Mouse (Mus musculus) ES-E14 (cell line): ENCODE measurements around the gene Gm14226. TPM values are rescaled to one million over a fixed set of nuclear protein-coding genes. Genes with fewer than 3 reads are reported as not detected.

Source experiments
- DNase-seq: peaks from one replicate; pipeline ENCODE4 v3.0.0-alpha.2; 2013; ENCODE audit warnings: low read depth, low spot score
- H3K27ac ChIP-seq: 2 replicates; pipeline ENCODE4 v1.5.1; 2012; ENCODE audit warnings: low read depth, mild to moderate bottlenecking, low read length, moderate library complexity, mixed read lengths; ENCODE audit not compliant: poor library complexity, insufficient read depth, severe bottlenecking
- H3K36me3 ChIP-seq: 2 replicates; pipeline ENCODE4 v1.6.1; 2012; ENCODE audit warnings: mild to moderate bottlenecking, low read length, moderate library complexity, mixed read lengths; ENCODE audit not compliant: control insufficient read depth, poor library complexity, insufficient read depth, severe bottlenecking
- H3K4me1 ChIP-seq, 2 experiments: fragments of 150-350 bp in 1 of 2; sonication (generic) in 1 of 2; 2 replicates each; pipeline ENCODE4 v1.6.1; 2012; ENCODE audit warnings: low read length in 2 of 2, mild to moderate bottlenecking in 1 of 2, mixed read lengths in 1 of 2; ENCODE audit not compliant: control insufficient read depth in 2 of 2, insufficient read depth in 2 of 2, poor library complexity in 1 of 2
- H3K4me3 ChIP-seq, 2 experiments: fragments of 150-350 bp in 1 of 2; sonication (generic) in 1 of 2; 2 replicates each; pipeline ENCODE4 v1.5.1; 2012; ENCODE audit warnings: low read length in 2 of 2, low read depth in 1 of 2, mild to moderate bottlenecking in 1 of 2, mixed read lengths in 1 of 2; ENCODE audit not compliant: insufficient read depth in 1 of 2, poor library complexity in 1 of 2, severe bottlenecking in 1 of 2
- H3K9ac ChIP-seq: 2 replicates; pipeline ENCODE4 v1.6.1; 2012; ENCODE audit warnings: low read depth, mild to moderate bottlenecking, low read length, mixed read lengths; ENCODE audit not compliant: poor library complexity, insufficient read depth, severe bottlenecking
- H3K9me3 ChIP-seq: fragments of 150-350 bp; sonication (generic); 2 replicates; pipeline ENCODE4 v1.6.1; 2012; ENCODE audit warnings: low read depth, mild to moderate bottlenecking, low read length; ENCODE audit not compliant: control insufficient read depth, insufficient read depth
- CHD2 ChIP-seq: IDR thresholded peaks from 2 replicates; pipeline ENCODE4 v1.6.1; 2014; ENCODE audit warnings: mild to moderate bottlenecking, low read depth, low read length, inconsistent platforms
- HCFC1 ChIP-seq: IDR thresholded peaks from 2 replicates; pipeline ENCODE4 v1.6.1; 2012; ENCODE audit warnings: low read length, inconsistent platforms, borderline replicate concordance; ENCODE audit not compliant: insufficient read depth
- MAFK ChIP-seq: IDR thresholded peaks from 2 replicates; pipeline ENCODE4 v1.6.1; 2014; ENCODE audit warnings: mild to moderate bottlenecking, low read depth, low read length, inconsistent platforms; ENCODE audit not compliant: insufficient read depth
- ZC3H11A ChIP-seq: IDR thresholded peaks from 2 replicates; pipeline ENCODE4 v1.6.1; 2012; ENCODE audit warnings: low read depth, mild to moderate bottlenecking, inconsistent platforms, low read length, borderline replicate concordance
- ZNF384 ChIP-seq: IDR thresholded peaks from 2 replicates; pipeline ENCODE4 v1.6.1; 2012; ENCODE audit warnings: low read depth, low read length, inconsistent platforms
- in situ Hi-C, 2 experiments: fragments of 600-800 bp; cut with MboI; formaldehyde crosslinking; loops; one replicate each; pipeline ENCODE4 v1.15.1; 2025; ENCODE audit warnings: low sequenced_read_pairs in 2 of 2, inconsistent platforms in 1 of 2; ENCODE audit not compliant: unreplicated experiment in 2 of 2
- total RNA-seq: library from RNA; depleted of rRNA; stranded (reverse); fragments of 300-350 nt; gene quantifications from 2 replicates; pipeline ENCODE4 v1.2.3, GENCODE M21; 2012; rRNA removed

Gm14226 gene
- total RNA-seq, 1 experiment = 0.04 TPM

DNA sequence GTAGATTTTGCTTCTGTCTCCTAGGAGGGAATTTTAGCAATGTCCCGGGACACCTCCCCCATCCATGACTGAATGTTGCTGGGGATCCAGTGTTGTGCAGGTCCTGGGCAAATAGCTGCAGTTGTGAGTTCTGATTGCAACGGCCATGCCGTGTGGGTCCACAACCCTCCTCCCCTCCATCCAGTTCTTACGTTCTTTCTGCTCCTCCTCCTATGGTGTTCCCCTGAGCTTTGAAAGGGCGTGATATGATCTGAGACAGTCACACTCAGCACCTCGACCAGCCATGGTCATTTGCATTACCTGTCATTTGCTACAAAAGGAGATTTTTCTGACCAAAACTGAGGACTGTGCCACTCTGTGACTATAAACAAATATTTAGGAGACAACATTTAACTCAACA is 57.6 kb downstream of the Gm14226 start:
- no peak overlapping the region for H3K27ac ChIP-seq
- H3K9me3 ChIP-seq = no peaks in the 10 kb centered on the region
- H3K36me3 ChIP-seq = 0 out of 2 replicates have a peak, but pooled peaks cover 2% of the 10 kb centered on the region
- H3K4me1 ChIP-seq = peaks cover 13 to 24% of the 10 kb centered on the region in 2 experiments
- in situ Hi-C loops = no loop called here
- H3K9ac ChIP-seq = no peak overlapping the region
- TF ChIP-seq HCFC1 (no peak), CHD2 (no peak), ZNF384 (no peak), MAFK (no peak), ZC3H11A (no peak)
- no peak overlapping the region for H3K4me3 ChIP-seq
- DNase-seq = no peak

Other genes with a start within 250 kb of the Gm14226 start
- gene Gm14214, start 248.2 kb upstream of the Gm14226 start, total RNA-seq = not detected in 2 replicates
- 156 and 209 TPM in 2 replicates for gene Raly, start 227.2 kb upstream of the Gm14226 start, total RNA-seq
- gene a, start 226.9 kb upstream of the Gm14226 start, total RNA-seq = 0.49 TPM in 1 of 2 replicates, not detected in the other
- gene Eif2s2, start 125.3 kb upstream of the Gm14226 start, total RNA-seq = 140 and 229 TPM in 2 replicates
- gene Ahcy, start 56.2 kb downstream of the Gm14226 start, total RNA-seq = 79.6 and 90.8 TPM in 2 replicates
- gene Itch, start 115.2 kb downstream of the Gm14226 start, total RNA-seq = 35.4 and 38.7 TPM in 2 replicates
- 93.0 and 139 TPM in 2 replicates for gene Dynlrb1, start 218.3 kb downstream of the Gm14226 start, total RNA-seq